ENCODE assay signal across 26 mouse cellular contexts in genomic region chr14:10194130-10194529, GRCm38 (mm10).
DNase-seq lines count a peak whose midpoint lies in the region; ATAC-seq and TF ChIP-seq lines count a peak whose summit lies in the region.
"Had no signal": no experiment of that assay in that cellular context is flagged by ENCODE, and none has a peak within 500 bp of the region (broad histone marks: within the 10 kb centered on the region; RNA-seq: fewer than 3 reads in every experiment).

No protein-coding gene starts in this region.

- H3K9ac ChIP-seq in heart, embryonic 13.5 days: no peak overlapping the region
- no peak overlapping the region for H3K9ac ChIP-seq in heart, postnatal 0 days (replicated peaks; ENCODE audit: low read depth, low read length)
- H3K9ac ChIP-seq: embryonic facial prominence, embryonic 13.5 days; forebrain, embryonic 13.5 days; forebrain, postnatal 0 days; hindbrain, embryonic 12.5 days had no signal

- ATAC-seq in heart, embryonic 13.5 days (ENCODE audit: extremely low read depth, insufficient number of reproducible peaks, low FRiP score, low TSS enrichment): peak; percentile 70; the same call in 1 of the 2 replicates
- peak; percentile 95 for ATAC-seq in heart, postnatal 0 days (ENCODE audit: insufficient read depth, low read depth)
- ATAC-seq: activated CD4-positive, CD25-positive, alpha-beta regulatory T cell, adult 4 months; forebrain, embryonic 13.5 days; forebrain, postnatal 0 days; hindbrain, embryonic 16.5 days; inflammation-experienced regulatory T-cells, adult 6 months; intestine, postnatal 0 days; Patski had no signal

- H3K27ac ChIP-seq in heart, embryonic 13.5 days (replicated peaks): peak overlapping the region; percentile 70
- peak overlapping the region; percentile 25; the same call in 1 of the 2 replicates for H3K27ac ChIP-seq in heart, postnatal 0 days (ENCODE audit: low read depth)
- H3K27ac ChIP-seq: embryonic facial prominence, embryonic 13.5 days; forebrain, embryonic 13.5 days; gastrocnemius, adult 2 months; heart, adult 2 months; hindbrain, embryonic 12.5 days had no signal

- TF ChIP-seq CTCF in brain, embryonic 14.5 days (IDR thresholded peaks at IDR 0.05; ENCODE audit: borderline replicate concordance, extremely low read depth, insufficient read depth, insufficient read length): no peak
- no peak for TF ChIP-seq CTCF in heart, postnatal 0 days (IDR thresholded peaks at IDR 0.05; ENCODE audit: low read depth)

- TF ChIP-seq EP300 in heart, postnatal 0 days (IDR thresholded peaks at IDR 0.05; ENCODE audit: low read depth): 0 out of 2 replicates have a peak, but pooled peaks have one; percentile 68

- WGBS in heart, embryonic 13.5 days: 19% methylated on average over 5 of the region's 5 CpGs
- 16% methylated on average over 5 of the region's 5 CpGs for WGBS in heart, postnatal 0 days

- H3K4me1 ChIP-seq in heart, embryonic 13.5 days: peaks cover 32% of the 10 kb centered on the region
- no peaks in the 10 kb centered on the region; the same call in 1 of the 2 replicates for H3K4me1 ChIP-seq in heart, postnatal 0 days (ENCODE audit: control insufficient read depth, insufficient read depth)
- H3K4me1 ChIP-seq: embryonic facial prominence, embryonic 13.5 days; hindbrain, embryonic 12.5 days had no signal

- peak overlapping the region; percentile 24 for H3K4me2 ChIP-seq in heart, embryonic 13.5 days
- 0 out of 2 replicates have a peak overlapping the region, but pooled peaks have one; percentile 11 for H3K4me2 ChIP-seq in heart, postnatal 0 days (ENCODE audit: low read depth, low read length)
- H3K4me2 ChIP-seq: embryonic facial prominence, embryonic 13.5 days; forebrain, embryonic 13.5 days; hindbrain, embryonic 12.5 days had no signal

- no peaks in the 10 kb centered on the region for H3K9me3 ChIP-seq in heart, embryonic 13.5 days
- H3K9me3 ChIP-seq in heart, postnatal 0 days (replicated peaks; ENCODE audit: control insufficient read depth, low read length): no peaks in the 10 kb centered on the region
- H3K9me3 ChIP-seq: embryonic facial prominence, embryonic 13.5 days; forebrain, embryonic 13.5 days; hindbrain, embryonic 12.5 days had no signal

- peak; percentile 7 for DNase-seq in brain, embryonic 14.5 days (ENCODE audit: low read depth)
- peak; percentile 11 for DNase-seq in heart, adult 9 months (ENCODE audit: low spot score in 2 of 2)
- DNase-seq in heart, postnatal 0 days (ENCODE audit: low spot score): peak; percentile 86
- DNase-seq in layer of hippocampus, postnatal 36 days: no peak
- no peak for DNase-seq in spleen, postnatal 10 days (ENCODE audit: low spot score in 2 of 2)
- no peak for DNase-seq in layer of hippocampus, postnatal 14 days (ENCODE audit: low spot score in 2 of 2)
- no peak for DNase-seq in spleen, adult 12 weeks (ENCODE audit: low spot score)
- DNase-seq: adrenal gland, postnatal 14 days; cerebellum, adult 18-20 months; cerebellum, adult 9-11 months; cerebellum, postnatal 36 days; gastrocnemius, adult 2 months; gastrocnemius, postnatal 36 days; kidney, adult 8-10 months had no signal

- H3K4me3 ChIP-seq in heart, embryonic 13.5 days: no peak overlapping the region
- H3K4me3 ChIP-seq in heart, postnatal 0 days (ENCODE audit: low read depth, low read length): no peak overlapping the region
- H3K4me3 ChIP-seq: embryonic facial prominence, embryonic 13.5 days; forebrain, embryonic 13.5 days; gastrocnemius, adult 2 months; heart, adult 2 months; hindbrain, embryonic 12.5 days had no signal

- H3K27me3 ChIP-seq in heart, embryonic 13.5 days (replicated peaks): no peaks in the 10 kb centered on the region
- no peaks in the 10 kb centered on the region for H3K27me3 ChIP-seq in heart, postnatal 0 days (ENCODE audit: control insufficient read depth, insufficient read depth, low read length)
- H3K27me3 ChIP-seq: CH12.LX; embryonic facial prominence, embryonic 13.5 days; forebrain, embryonic 13.5 days; hindbrain, embryonic 12.5 days; Patski had no signal

- no peaks in the 10 kb centered on the region for H3K36me3 ChIP-seq in heart, embryonic 13.5 days
- no peaks in the 10 kb centered on the region for H3K36me3 ChIP-seq in heart, postnatal 0 days (replicated peaks; ENCODE audit: control insufficient read depth, insufficient read depth, low read length)
- H3K36me3 ChIP-seq: embryonic facial prominence, embryonic 13.5 days; hindbrain, embryonic 12.5 days had no signal

- no peak for TF ChIP-seq POLR2A in brain, embryonic 14.5 days (IDR thresholded peaks at IDR 0.05; ENCODE audit: borderline replicate concordance, extremely low read depth, insufficient read depth, insufficient read length, poor library complexity, severe bottlenecking)

Comparison
In these comparisons a context has a peak if more than half of its experiments do, and no peak if none do; other contexts are left out.
1. DNase-seq: peak in brain, embryonic 14.5 days (single experiment), heart, adult 9 months (2 of 2) and heart, postnatal 0 days (single experiment); none in layer of hippocampus, postnatal 36 days (0 of 2), spleen, postnatal 10 days (0 of 2), layer of hippocampus, postnatal 14 days (0 of 2) and spleen, adult 12 weeks (single experiment).